Mouse (Mus musculus) erythroblast, embryonic 14.5 days (primary cell): Measurements from ENCODE around the gene Smarcd1.

Experiments
- GATA1 ChIP-seq: IDR thresholded peaks from 2 replicates; pipeline ENCODE4 v1.6.1; 2012; ENCODE audit warnings: low read length, inconsistent platforms, mixed read lengths
- TAL1 ChIP-seq: IDR thresholded peaks from 3 replicates; pipeline ENCODE4 v1.6.1; 2012; ENCODE audit warnings: low read length, inconsistent platforms, mixed read lengths

DNA sequence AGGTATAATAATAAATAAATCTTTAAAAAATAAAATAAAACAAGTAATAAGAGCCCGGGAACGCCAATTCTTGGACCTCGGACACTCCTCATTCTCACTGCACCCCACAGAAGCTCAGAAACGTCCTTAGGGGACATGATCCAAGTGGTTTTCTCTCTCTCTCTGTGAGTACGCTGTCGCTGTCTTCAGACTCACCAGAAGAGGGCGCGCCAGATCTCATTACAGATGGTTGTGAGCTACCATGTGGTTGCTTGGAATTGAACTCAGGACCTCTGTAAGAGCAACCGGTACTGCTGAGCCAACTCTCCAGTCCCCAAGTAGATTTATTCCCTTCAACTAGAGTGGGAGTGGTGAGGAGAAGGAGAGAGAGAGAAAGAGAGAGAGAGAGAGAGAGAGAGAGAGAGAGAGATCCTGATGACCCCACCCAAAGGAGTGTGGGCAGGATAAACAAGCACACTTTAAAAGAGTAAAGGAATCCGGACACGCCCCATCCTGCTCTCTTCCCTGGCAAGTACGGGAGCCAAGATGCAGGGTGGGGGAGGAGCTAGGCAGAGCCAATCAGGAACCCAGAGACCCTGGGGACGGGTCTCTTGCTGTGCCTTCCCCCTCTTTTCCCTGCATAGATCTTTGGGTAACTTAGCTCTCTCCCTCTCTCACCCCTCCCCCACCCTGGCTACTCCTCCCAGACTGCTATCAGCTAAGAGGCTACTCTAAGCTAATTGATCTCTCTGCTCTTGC is 23.7 kb upstream of the Smarcd1 start:
- TF ChIP-seq GATA1 (no peak), TAL1 (no peak)
